Mouse (Mus musculus): ENCODE measurements around the gene Supt4a. TPM values are rescaled to one million over a fixed set of nuclear protein-coding genes. Genes with fewer than 3 reads are reported as not detected.

Supt4a gene
- polyA plus RNA-seq, 1 experiment from 2014 or later = 177 TPM

DNA sequence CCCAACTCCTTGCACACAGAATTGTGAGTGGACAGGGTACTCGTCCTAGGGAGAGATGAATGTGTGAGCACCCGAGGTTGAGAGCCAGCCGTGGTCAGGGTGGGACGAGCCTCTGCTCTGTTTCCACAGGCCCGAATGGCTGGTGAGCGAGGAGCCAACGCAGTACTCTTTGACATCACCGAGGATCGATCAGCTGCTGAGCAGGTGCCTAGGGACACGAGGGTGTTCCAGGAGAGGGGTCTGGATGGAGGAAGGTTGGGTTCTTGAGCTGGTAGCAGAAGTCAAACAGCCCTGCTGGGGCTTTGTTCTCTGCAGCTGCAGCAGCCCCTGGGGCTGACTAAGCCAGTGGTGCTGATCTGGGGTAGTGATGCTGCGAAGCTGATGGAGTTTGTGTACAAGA, 10.3 kb upstream of the Supt4a start:
- H3K4me2 ChIP-seq = no peak overlapping the region
- 59% methylated on average over 11 of the region's 11 CpGs for WGBS

DNA sequence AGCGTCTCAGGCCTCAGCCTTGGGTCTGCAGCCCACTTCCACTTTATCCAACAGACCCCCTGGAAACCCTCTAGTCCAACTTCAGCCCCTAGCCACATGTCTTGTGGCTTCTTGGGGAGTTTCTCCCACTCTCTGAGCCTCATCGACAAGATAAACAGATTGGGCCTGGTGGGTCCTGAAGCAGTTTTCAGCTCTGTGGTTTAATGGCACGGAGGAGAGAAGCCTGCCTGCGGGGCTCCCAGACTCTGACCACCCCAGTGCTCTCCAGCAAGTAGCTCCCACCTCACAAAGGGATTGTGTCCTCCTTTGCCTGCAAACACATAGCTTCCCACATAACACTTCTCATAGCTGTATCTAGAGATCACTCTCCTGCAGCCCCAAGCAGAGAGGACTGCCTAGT, 9.9 kb upstream of the Supt4a start:
- Histone ChIP-seq H3K4me3 (no peak overlapping the region), H3K27me3 (no peaks in the 10 kb centered on the region), H3K9me3 (replicated peaks) (no peaks in the 10 kb centered on the region), H3K27ac (no peak overlapping the region), H3K4me2 (no peak overlapping the region), H3K9ac (no peak overlapping the region), H3K36me3 (ENCODE audit: poor library complexity, severe bottlenecking) (no peaks in the 10 kb centered on the region), H3K4me1 (peaks cover 12% of the 10 kb centered on the region)
- WGBS = 62% methylated on average over 4 of the region's 4 CpGs
- ATAC-seq = no peak

More for the DNA sequence above, 10.3 kb upstream of the Supt4a start:
- no peak overlapping the region for H3K4me3 ChIP-seq
- no peak overlapping the region for H3K9ac ChIP-seq
- no peak overlapping the region for H3K27ac ChIP-seq
- H3K27me3 ChIP-seq = no peaks in the 10 kb centered on the region
- H3K9me3 ChIP-seq (replicated peaks) = no peaks in the 10 kb centered on the region
- no peaks in the 10 kb centered on the region for H3K36me3 ChIP-seq (ENCODE audit: poor library complexity, severe bottlenecking)
- H3K4me1 ChIP-seq = peaks cover 12% of the 10 kb centered on the region
- ATAC-seq = no peak

DNA sequence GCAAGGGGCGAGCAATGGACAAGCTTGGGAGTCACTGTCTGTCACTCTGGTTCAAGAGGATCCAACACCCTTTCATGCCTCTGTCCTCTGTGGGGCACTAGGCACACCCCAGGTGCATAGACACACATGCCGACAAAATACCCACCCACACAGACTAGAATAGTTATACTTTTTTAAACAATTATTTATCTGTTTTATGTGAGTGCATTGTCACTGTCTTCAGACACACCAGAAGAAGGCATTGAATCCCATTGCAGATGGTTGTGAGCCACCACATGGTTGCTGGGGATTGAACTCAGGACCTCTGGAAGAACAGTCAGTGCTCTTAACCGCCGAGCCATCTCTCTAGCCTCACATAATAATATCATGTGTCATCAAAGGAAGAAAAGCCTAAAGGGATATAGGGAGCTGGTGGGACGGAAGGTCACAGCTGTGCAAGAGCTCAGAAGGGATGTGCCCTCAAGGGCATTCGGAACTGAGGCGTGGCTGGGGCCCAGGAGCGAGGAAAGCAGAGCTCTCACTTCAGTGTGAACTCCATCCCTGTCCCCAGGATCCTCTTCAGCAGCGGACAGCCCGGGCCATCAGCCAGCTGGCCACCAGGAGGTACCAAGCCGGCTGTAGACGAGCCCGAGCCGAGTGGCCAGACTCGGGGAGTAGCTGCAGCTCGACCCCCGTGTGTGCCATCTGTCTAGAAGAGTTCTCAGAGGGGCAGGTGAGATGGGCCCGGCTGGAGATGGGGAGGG, 8.3 kb upstream of the Supt4a start:
- H3K27me3 ChIP-seq = 0 out of 2 replicates have a peak, but pooled peaks cover 2% of the 10 kb centered on the region
- 84% methylated on average over 18 of the region's 18 CpGs for WGBS
- H3K4me2 ChIP-seq = no peak overlapping the region
- H3K4me3 ChIP-seq = no peak overlapping the region
- H3K36me3 ChIP-seq (ENCODE audit: poor library complexity, severe bottlenecking) = no peaks in the 10 kb centered on the region
- peaks cover 21% of the 10 kb centered on the region for H3K4me1 ChIP-seq
- no peak overlapping the region for H3K9ac ChIP-seq
- no peak overlapping the region for H3K27ac ChIP-seq
- ATAC-seq = no peak
- H3K9me3 ChIP-seq (replicated peaks) = no peaks in the 10 kb centered on the region

DNA sequence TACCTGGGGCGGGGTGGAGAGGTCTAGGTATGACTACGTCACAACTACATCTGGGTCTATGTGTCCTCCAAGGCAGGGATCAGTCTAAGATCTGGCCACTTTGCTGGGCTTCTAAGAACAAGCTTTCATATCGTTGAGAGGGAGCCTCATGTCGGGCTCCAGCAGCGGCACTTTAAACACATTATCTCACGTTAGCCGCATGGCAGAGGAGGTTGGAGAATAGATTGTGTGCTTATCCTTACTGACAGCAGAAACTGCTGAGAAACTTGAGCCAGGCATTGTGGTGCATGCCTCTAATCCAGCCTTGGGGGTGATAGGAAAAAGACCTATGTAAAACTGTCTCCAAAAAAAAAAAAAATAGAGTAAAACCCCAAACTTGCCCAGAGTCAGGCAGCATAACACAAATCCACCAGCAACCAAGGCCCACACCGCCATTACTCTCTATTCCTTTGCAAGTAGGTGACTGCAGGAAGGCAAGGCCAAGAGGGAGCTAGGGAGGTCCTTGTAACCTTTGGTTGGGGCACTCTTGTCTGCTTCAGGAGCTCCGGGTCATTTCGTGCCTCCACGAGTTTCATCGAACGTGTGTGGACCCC, 7.7 kb upstream of the Supt4a start:
- Histone ChIP-seq H3K9me3 (replicated peaks) (no peaks in the 10 kb centered on the region), H3K4me1 (peaks cover 26% of the 10 kb centered on the region), H3K4me2 (no peak overlapping the region), H3K4me3 (no peak overlapping the region), H3K27ac (no peak overlapping the region), H3K27me3 (peaks cover 8% of the 10 kb centered on the region; the same call in 1 of the 2 replicates), H3K36me3 (ENCODE audit: poor library complexity, severe bottlenecking) (no peaks in the 10 kb centered on the region), H3K9ac (no peak overlapping the region)
- WGBS = 91% methylated on average over 13 of the region's 13 CpGs
- no peak for ATAC-seq

DNA sequence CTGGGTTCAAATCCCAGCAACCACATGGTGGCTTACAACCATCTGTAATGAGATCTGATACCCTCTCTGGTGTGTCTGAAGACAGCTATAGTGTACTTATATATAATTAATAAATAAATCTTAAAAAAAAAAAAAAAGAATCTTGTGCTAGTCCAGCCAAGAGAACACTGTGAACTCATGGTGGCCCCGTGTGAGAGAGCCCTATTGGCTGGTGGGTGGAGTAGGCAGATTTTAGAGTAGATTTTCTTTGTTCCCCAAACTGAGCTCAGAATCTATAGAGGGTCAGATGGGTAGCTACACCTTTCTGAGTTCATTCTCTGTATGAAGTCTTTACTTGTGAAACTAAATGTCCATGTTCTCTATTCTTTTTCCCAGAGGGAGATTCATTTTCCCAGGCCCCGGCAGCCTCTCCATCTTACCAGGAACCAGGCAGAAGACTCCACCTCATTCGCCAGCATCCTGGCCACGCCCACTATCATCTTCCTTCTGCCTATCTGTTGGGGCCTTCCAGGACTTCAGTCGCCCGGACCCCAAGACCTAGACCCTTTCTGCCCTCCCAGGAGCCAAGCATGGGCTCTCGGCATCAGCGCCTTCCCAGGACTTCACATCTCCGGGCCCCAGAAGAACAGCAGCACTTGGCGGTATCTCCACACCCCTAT, 6.6 kb upstream of the Supt4a start:
- Histone ChIP-seq H3K4me3 (no peak overlapping the region), H3K36me3 (ENCODE audit: poor library complexity, severe bottlenecking) (no peaks in the 10 kb centered on the region), H3K27me3 (peaks cover 14% of the 10 kb centered on the region), H3K9ac (no peak overlapping the region), H3K27ac (no peak overlapping the region), H3K4me2 (no peak overlapping the region), H3K4me1 (peaks cover 23% of the 10 kb centered on the region), H3K9me3 (replicated peaks) (no peaks in the 10 kb centered on the region)
- WGBS = 77% methylated on average over 10 of the region's 10 CpGs
- no peak for ATAC-seq

DNA sequence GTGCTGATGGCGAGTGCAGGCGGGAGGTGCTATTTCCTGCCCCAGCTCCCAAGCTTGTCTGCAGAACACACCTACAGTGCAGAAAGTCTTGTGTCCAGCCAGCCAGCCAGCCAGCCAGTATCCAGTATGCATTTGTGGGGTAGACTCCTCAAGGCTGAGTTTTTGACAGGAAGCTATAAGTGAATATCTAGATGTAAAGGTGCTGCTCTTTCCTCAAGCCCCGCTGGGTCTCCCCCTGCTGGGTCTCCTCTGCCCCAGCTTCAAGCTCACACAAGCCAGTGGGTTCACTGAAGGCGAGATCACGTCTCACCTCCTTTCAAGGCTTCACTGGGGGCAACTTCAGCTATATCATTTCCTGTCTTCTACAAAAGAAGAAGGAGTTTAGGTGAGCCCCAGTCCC, 3.0 kb upstream of the Supt4a start:
- no peak overlapping the region; the same call in 1 of the 2 replicates for H3K27ac ChIP-seq
- 49% methylated on average over 5 of the region's 5 CpGs for WGBS
- H3K27me3 ChIP-seq = peaks cover 14% of the 10 kb centered on the region
- H3K4me1 ChIP-seq = peaks cover 31% of the 10 kb centered on the region
- H3K4me3 ChIP-seq = peak overlapping the region; percentile 17; the same call in 1 of the 2 replicates
- no peak for ATAC-seq
- peak overlapping the region; percentile 54 for H3K4me2 ChIP-seq
- no peaks in the 10 kb centered on the region for H3K9me3 ChIP-seq (replicated peaks)
- peak overlapping the region; percentile 64 for H3K9ac ChIP-seq
- peaks cover 2% of the 10 kb centered on the region; the same call in 1 of the 2 replicates for H3K36me3 ChIP-seq (ENCODE audit: poor library complexity, severe bottlenecking)

DNA sequence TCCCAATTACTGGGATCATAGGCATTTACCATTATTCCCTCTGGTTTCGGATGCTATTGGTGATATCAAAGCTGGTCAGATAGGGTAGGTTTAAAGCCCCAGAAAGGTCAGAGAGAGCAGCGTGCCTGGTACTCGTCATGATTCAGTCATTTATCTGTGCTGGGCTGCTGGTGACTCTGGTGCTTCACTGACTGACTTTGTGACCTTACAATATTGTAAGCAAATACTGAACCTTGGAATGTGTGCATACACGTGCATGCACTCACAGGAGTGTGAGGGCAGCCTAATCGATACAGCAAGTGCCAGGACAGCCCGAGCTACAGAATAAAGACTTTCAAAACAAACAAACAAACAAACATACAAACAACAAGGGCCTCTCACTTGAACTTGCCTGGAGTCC, 1.7 kb upstream of the Supt4a start:
- H3K9me3 ChIP-seq (replicated peaks) = no peaks in the 10 kb centered on the region
- peaks cover 16% of the 10 kb centered on the region for H3K36me3 ChIP-seq (ENCODE audit: poor library complexity, severe bottlenecking)
- H3K4me1 ChIP-seq = peaks cover 31% of the 10 kb centered on the region
- peaks cover 14% of the 10 kb centered on the region for H3K27me3 ChIP-seq
- no peak overlapping the region for H3K4me3 ChIP-seq
- WGBS = 87% methylated on average over 6 of the region's 6 CpGs
- H3K27ac ChIP-seq = no peak overlapping the region
- H3K4me2 ChIP-seq = peak overlapping the region; percentile 94; the same call in 1 of the 2 replicates
- ATAC-seq = no peak
- no peak overlapping the region for H3K9ac ChIP-seq

DNA sequence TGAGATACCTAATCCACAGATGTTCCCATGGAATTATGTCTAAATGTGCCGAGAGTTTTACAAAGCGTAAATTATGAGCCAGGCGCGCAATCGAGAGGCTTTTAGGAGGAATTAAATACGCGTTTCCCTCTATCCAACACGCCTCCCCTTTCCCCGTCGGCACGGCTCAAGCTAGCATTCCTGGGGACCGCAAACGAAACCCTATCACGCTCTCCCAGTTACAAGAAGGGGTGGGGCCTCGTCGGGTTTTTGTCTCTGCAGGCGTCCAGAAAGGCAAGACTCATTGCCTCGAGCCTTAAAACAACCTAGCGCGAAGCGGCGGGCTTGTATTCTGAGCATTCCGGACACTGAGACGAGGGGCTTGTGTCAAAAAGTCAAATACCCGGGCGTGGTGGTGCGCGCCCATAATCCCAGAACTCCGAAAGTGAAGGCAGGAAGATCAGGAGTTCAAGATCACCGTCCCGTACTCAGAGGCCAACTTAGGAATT, 661 bp upstream of the Supt4a start:
- Histone ChIP-seq H3K36me3 (ENCODE audit: poor library complexity, severe bottlenecking) (peaks cover 26% of the 10 kb centered on the region), H3K27me3 (peaks cover 14% of the 10 kb centered on the region), H3K27ac (peak overlapping the region; percentile 78), H3K9ac (peak overlapping the region; percentile 68), H3K4me2 (peak overlapping the region; percentile 94), H3K4me3 (peak overlapping the region; percentile 70), H3K9me3 (replicated peaks) (no peaks in the 10 kb centered on the region), H3K4me1 (peaks cover 31% of the 10 kb centered on the region)
- WGBS = 1% methylated on average over 31 of the region's 31 CpGs
- ATAC-seq = peak; percentile 75

DNA sequence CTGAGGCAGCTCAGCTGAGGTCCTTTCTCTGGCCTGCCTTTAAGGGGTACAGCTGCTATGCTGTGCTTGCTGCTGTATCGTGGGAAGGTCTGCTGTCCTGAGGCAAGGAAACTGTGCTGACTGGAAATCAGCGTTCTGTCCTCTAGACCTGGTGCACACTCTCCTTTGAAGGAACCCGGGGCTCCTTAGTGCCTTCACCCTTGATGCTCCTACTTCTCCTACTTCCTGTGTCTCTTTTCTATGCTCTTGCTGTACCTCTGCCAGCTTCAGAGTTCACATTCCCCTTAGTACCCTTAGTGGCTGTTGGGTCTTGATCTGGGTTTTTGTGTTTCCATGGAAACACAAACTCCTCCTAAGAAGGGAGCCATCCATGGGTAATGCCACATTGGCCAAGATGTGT, 6.3 kb downstream of the Supt4a start:
- ATAC-seq = no peak
- no peaks in the 10 kb centered on the region for H3K9me3 ChIP-seq (replicated peaks)
- H3K27ac ChIP-seq = no peak overlapping the region
- H3K36me3 ChIP-seq (ENCODE audit: poor library complexity, severe bottlenecking) = peaks cover 60% of the 10 kb centered on the region
- H3K4me3 ChIP-seq = no peak overlapping the region
- 0 out of 2 replicates have a peak, but pooled peaks cover 4% of the 10 kb centered on the region for H3K27me3 ChIP-seq
- no peak overlapping the region for H3K4me2 ChIP-seq
- no peak overlapping the region for H3K9ac ChIP-seq
- 91% methylated on average over 3 of the region's 3 CpGs for WGBS
- H3K4me1 ChIP-seq = no peaks in the 10 kb centered on the region

DNA sequence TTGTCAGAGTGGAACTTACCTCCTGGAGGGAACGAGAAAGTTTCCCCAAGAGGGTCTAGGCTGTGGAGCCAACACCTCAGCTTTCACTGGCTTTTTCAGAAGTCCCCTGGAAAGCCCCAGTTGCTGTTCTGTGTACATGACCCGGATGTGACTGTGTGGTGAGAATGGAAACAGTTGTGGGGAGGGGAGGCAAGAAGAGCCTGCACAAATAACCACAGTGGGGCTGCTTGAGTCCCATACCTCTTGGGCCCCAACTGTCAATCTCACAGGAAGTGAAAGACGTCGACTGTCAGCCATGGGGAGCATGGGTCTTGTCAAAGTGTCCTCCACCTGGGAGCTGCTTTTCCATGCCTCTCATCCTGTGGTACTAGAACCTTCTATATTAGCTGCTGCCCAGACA, 7.6 kb downstream of the Supt4a start:
- Histone ChIP-seq H3K36me3 (ENCODE audit: poor library complexity, severe bottlenecking) (peaks cover 52% of the 10 kb centered on the region), H3K9me3 (replicated peaks) (no peaks in the 10 kb centered on the region)
- no peak for ATAC-seq

DNA sequence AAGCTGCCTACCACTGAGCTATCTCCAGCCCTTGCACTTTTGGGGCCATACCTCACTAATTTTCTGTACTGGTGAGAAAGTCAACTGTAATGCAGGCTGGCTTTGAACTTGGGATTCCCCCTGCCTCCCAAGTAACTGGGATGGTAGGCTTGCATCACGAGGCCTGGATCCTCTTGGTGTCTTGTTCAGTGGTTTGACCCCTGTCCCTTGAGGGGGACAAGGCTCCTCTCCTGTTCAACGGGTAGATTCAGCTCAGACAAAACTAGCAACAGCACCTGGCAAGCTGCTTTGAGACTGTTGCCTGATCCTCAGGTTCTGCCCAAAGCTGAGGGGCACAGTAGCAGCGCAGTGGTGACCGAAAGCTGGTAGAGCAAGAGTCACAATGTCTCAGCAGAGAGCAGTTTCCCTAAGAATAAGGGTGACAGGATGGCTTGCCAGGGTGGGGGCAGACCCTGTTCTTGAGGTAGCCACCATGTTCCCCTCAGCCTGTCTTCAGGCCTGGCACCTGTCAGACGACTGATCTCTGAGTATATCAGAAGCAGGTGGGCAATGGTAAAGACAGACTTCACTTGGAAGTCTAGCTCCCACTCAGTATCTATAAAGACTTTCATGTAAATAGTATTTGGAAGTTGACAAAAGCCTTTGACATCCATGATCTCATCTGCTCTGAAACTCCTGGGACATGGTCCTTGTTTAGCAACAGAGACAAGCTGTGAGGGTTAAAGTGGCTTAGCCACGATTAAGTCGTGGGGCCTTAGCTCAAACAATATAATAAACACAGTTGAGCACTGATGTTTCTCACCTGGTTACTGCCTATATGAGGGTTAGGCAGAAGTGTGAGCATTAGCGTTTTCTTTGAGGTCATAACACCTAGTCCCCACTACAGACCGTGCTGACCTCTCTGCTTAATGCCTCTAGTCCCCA, 8.5 kb downstream of the Supt4a start:
- Histone ChIP-seq H3K4me3 (no peak overlapping the region), H3K9ac (no peak overlapping the region), H3K4me1 (no peaks in the 10 kb centered on the region), H3K9me3 (replicated peaks) (no peaks in the 10 kb centered on the region), H3K27ac (no peak overlapping the region), H3K4me2 (no peak overlapping the region), H3K36me3 (ENCODE audit: poor library complexity, severe bottlenecking) (peaks cover 42% of the 10 kb centered on the region), H3K27me3 (0 out of 2 replicates have a peak, but pooled peaks cover 4% of the 10 kb centered on the region)
- WGBS = 82% methylated on average over 9 of the region's 9 CpGs
- ATAC-seq = no peak

More for the DNA sequence above, 7.6 kb downstream of the Supt4a start:
- H3K27ac ChIP-seq = no peak overlapping the region
- no peak overlapping the region for H3K4me2 ChIP-seq
- no peak overlapping the region for H3K9ac ChIP-seq
- WGBS = 87% methylated on average over 4 of the region's 4 CpGs
- 0 out of 2 replicates have a peak, but pooled peaks cover 4% of the 10 kb centered on the region for H3K27me3 ChIP-seq
- H3K4me3 ChIP-seq = no peak overlapping the region
- H3K4me1 ChIP-seq = no peaks in the 10 kb centered on the region

All from forebrain, embryonic 13.5 days (tissue).